Mouse (Mus musculus) liver, adult 2 months (tissue): ENCODE measurements around the gene Hnrnpul1.
"Not testable (repeated sequence)": the region's sequence is repeated elsewhere in the genome, so short reads cannot be mapped to it uniquely, and the experiment has no call there.

ENCODE experiments used
- CTCF ChIP-seq: fragments of 200-500 bp; IDR thresholded peaks from 2 replicates; pipeline ENCODE4 v1.5.1; 2011; ENCODE audit warnings: low read depth, low read length, control low read depth
- POLR2A ChIP-seq: fragments of 200-500 bp; IDR thresholded peaks from 2 replicates; pipeline ENCODE4 v1.6.1; 2011; ENCODE audit warnings: low read length, control low read depth; ENCODE audit not compliant: insufficient read depth; ENCODE audit errors: extremely low read depth

DNA sequence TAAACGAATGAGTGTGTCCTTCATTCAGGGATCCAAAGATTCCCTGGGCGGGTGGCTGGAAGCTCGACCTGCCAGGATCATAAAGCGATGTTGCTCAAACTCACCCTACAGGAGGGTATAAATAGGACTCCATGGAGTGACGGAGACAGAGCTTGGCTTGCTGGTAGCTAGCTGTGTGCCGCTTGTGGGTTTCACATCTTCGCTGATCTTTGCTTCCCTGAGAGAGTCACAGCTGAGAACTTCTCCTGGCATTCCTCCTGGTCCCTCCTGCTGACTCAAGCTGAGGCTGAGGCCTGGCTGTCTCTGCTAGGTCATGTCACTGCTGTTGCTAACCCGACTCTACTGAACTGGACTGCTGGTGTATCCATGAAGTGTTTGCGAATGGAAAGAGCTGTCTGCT is 38.4 kb upstream of the Hnrnpul1 start:
- not testable (repeated sequence) for TF ChIP-seq POLR2A, CTCF
